Mouse (Mus musculus) CH12.LX (cell line): ENCODE results near the gene Bank1. TPM values are rescaled to one million over a fixed set of nuclear protein-coding genes. Genes with fewer than 3 reads are reported as not detected.

Experiments
- DNase-seq: peaks from one replicate; pipeline ENCODE4 v3.0.0-alpha.2; 2013; ENCODE audit errors: extremely low read depth
- H3K27ac ChIP-seq: 2 replicates; pipeline ENCODE4 v1.5.1; 2012; ENCODE audit warnings: low read depth, mild to moderate bottlenecking, control low read depth, moderate library complexity; ENCODE audit not compliant: insufficient read depth
- H3K27me3 ChIP-seq: replicated peaks from 2 replicates; pipeline ENCODE3; 2012; ENCODE audit warnings: inconsistent platforms
- H3K36me3 ChIP-seq, 2 experiments: replicated peaks in 1 of 2; 2 replicates each; pipeline versions ENCODE3 to v1.6.1; 2012; ENCODE audit warnings: inconsistent platforms in 1 of 2, low read length in 1 of 2, mild to moderate bottlenecking in 1 of 2, mixed read lengths in 1 of 2, moderate library complexity in 1 of 2; ENCODE audit not compliant: control insufficient read depth in 1 of 2, insufficient read depth in 1 of 2
- H3K4me1 ChIP-seq, 2 experiments: 2 replicates each; pipeline ENCODE4 v1.6.1; 2012; ENCODE audit warnings: inconsistent platforms in 1 of 2, moderate library complexity in 1 of 2; ENCODE audit not compliant: insufficient read depth in 2 of 2, control insufficient read depth in 1 of 2
- H3K4me2 ChIP-seq: 2 replicates; pipeline ENCODE4 v1.6.1; 2012; ENCODE audit warnings: low read depth, mild to moderate bottlenecking, control low read depth; ENCODE audit not compliant: poor library complexity, insufficient read depth, severe bottlenecking
- H3K4me3 ChIP-seq, 3 experiments: fragments of 150-350 bp in 1 of 3; sonication (generic) in 1 of 3; replicated peaks in 1 of 3; 2 replicates each; pipeline versions ENCODE3 to v1.5.1; 2011 to 2012; ENCODE audit warnings: low read depth in 2 of 3, low read length in 2 of 3, mild to moderate bottlenecking in 2 of 3, moderate library complexity in 2 of 3, control low read depth in 1 of 3, improper control_type of control experiment in 1 of 3, inconsistent platforms in 1 of 3, mixed read lengths in 1 of 3; ENCODE audit not compliant: poor library complexity in 1 of 3
- H3K79me2 ChIP-seq: replicated peaks from 2 replicates; pipeline ENCODE4 v1.6.1; 2012; ENCODE audit warnings: mild to moderate bottlenecking, moderate library complexity; ENCODE audit not compliant: control insufficient read depth, poor library complexity, insufficient read depth, severe bottlenecking; ENCODE audit errors: extremely low read depth
- H3K9ac ChIP-seq: 2 replicates; pipeline ENCODE4 v1.6.1; 2012; ENCODE audit warnings: low read depth, mild to moderate bottlenecking, control low read depth, moderate library complexity; ENCODE audit not compliant: insufficient read depth
- H3K9me3 ChIP-seq: replicated peaks from 2 replicates; pipeline ENCODE3; 2012; ENCODE audit warnings: low read length, inconsistent platforms, mixed read lengths
- CHD2 ChIP-seq: IDR thresholded peaks from 2 replicates; pipeline ENCODE4 v1.6.1; 2011; ENCODE audit warnings: low read length, improper control_type of control experiment
- CTCF ChIP-seq, 2 experiments: IDR thresholded peaks in 1 of 2; conservative IDR thresholded peaks in 1 of 2; 2 replicates each; pipeline ENCODE4 v1.5.1; 2011 to 2012; ENCODE audit warnings: low read depth in 2 of 2, low read length in 2 of 2, improper control_type of control experiment in 1 of 2, inconsistent platforms in 1 of 2, mild to moderate bottlenecking in 1 of 2, moderate library complexity in 1 of 2
- ELF1 ChIP-seq: IDR thresholded peaks from 2 replicates; pipeline ENCODE4 v1.6.1; 2014; ENCODE audit warnings: low read depth, mild to moderate bottlenecking, inconsistent platforms, low read length, improper control_type of control experiment
- ETS1 ChIP-seq: conservative IDR thresholded peaks from 2 replicates; pipeline ENCODE4 v1.6.1; 2012; ENCODE audit warnings: low read depth, mild to moderate bottlenecking, inconsistent platforms, low read length, improper control_type of control experiment, moderate library complexity
- MAFK ChIP-seq: IDR thresholded peaks from 2 replicates; pipeline ENCODE4 v1.6.1; 2011; ENCODE audit warnings: low read length, improper control_type of control experiment; ENCODE audit not compliant: insufficient replicate concordance
- MAX ChIP-seq: IDR thresholded peaks from 2 replicates; pipeline ENCODE4 v1.6.1; 2011; ENCODE audit warnings: low read length, improper control_type of control experiment
- MEF2A ChIP-seq: IDR thresholded peaks from 2 replicates; pipeline ENCODE4 v1.6.1; 2014; ENCODE audit warnings: low read depth, mild to moderate bottlenecking, inconsistent platforms, low read length, improper control_type of control experiment, borderline replicate concordance
- SIN3A ChIP-seq: IDR thresholded peaks from 2 replicates; pipeline ENCODE4 v1.6.1; 2012; ENCODE audit warnings: low read length, improper control_type of control experiment, inconsistent platforms
- SMC3 ChIP-seq: IDR thresholded peaks from 2 replicates; pipeline ENCODE4 v1.6.1; 2011; ENCODE audit warnings: low read depth, low read length, improper control_type of control experiment
- ZC3H11A ChIP-seq: IDR thresholded peaks from 2 replicates; pipeline ENCODE4 v1.6.1; 2012; ENCODE audit warnings: low read depth, mild to moderate bottlenecking, inconsistent platforms, low read length, improper control_type of control experiment
- ZKSCAN1 ChIP-seq: IDR thresholded peaks from 2 replicates; pipeline ENCODE4 v1.6.1; 2012; ENCODE audit warnings: low read depth, inconsistent platforms, low read length, improper control_type of control experiment, borderline replicate concordance
- ZMIZ1 ChIP-seq: IDR thresholded peaks from 2 replicates; pipeline ENCODE4 v1.6.1; 2012; ENCODE audit warnings: low read depth, mild to moderate bottlenecking, inconsistent platforms, low read length, improper control_type of control experiment
- dilution Hi-C: fragments of 300-500 bp; cut with MboI; formaldehyde crosslinking; loops from 2 replicates; pipeline ENCODE4 v1.14.3; 2020; ENCODE audit warnings: low sequenced_read_pairs; ENCODE audit not compliant: extremely low pct_unique_long_range_greater_than_20kb, extremely low pct_ligation_motif_present
- in situ Hi-C: fragments of 300-500 bp; cut with MboI; formaldehyde crosslinking; loops from 3 replicates; pipeline ENCODE4 v1.14.3; 2019; ENCODE audit warnings: low sequenced_read_pairs, low pct_ligation_motif_present, low pct_unique_long_range_greater_than_20kb, mixed read lengths
- polyA plus RNA-seq: library from polyadenylated mRNA; unstranded; fragments of >175 nt; gene quantifications from 2 replicates; pipeline ENCODE4 v1.2.1, GENCODE M21; 2012; ENCODE audit warnings: low read depth; ENCODE audit not compliant: insufficient read length
- total RNA-seq, 2 experiments: library from RNA; depleted of rRNA; stranded (reverse); fragments of 300-350 nt in 1 of 2; fragments of >200 nt in 1 of 2; gene quantifications; 2 replicates each; pipeline ENCODE4 v1.2.3; 2012 to 2014

Gene Bank1
- total and polyA plus RNA-seq, 3 experiments, result 13.1 to 36.2 (median 27.3) TPM

- in situ Hi-C loops, result no loop called here
- Histone ChIP-seq H3K4me2 (no peak overlapping the region), H3K36me3 (no peaks in the 10 kb centered on the region), H3K9me3 (no peaks in the 10 kb centered on the region), H3K9ac (no peak overlapping the region), H3K27ac (no peak overlapping the region), H3K4me1 (no peaks in the 10 kb centered on the region), H3K4me3 (no peak overlapping the region), H3K27me3 (no peaks in the 10 kb centered on the region), H3K79me2 (no peaks in the 10 kb centered on the region)
- dilution Hi-C loops, result no loop called here
- no peak for DNase-seq
- TF ChIP-seq ELF1 (no peak), ZMIZ1 (no peak), MAX (no peak), ETS1 (no peak), ZC3H11A (no peak), CTCF (conservative IDR thresholded peaks at IDR 0.05 in 1 of 2, IDR thresholded peaks at IDR 0.05 in 1 of 2; ENCODE audit: low read depth in 2 of 2, low read length in 2 of 2) (no peak), ZKSCAN1 (no peak), SMC3 (no peak), CHD2 (no peak), MAFK (no peak)
Measured at GRCm38 (mm10) chr3:136035784-136036183, 290.1 kb downstream of the Bank1 start.

- dilution Hi-C loops, result no loop called here
Measured at GRCm38 (mm10) chr3:136024876-136025275, 301.0 kb downstream of the Bank1 start.

GRCm38 (mm10) chr3:136017517-136017916, 308.3 kb downstream of the Bank1 start:
- Histone ChIP-seq H3K79me2 (no peaks in the 10 kb centered on the region), H3K4me2 (no peak overlapping the region), H3K27me3 (no peaks in the 10 kb centered on the region), H3K36me3 (no peaks in the 10 kb centered on the region), H3K4me3 (no peak overlapping the region), H3K27ac (no peak overlapping the region), H3K4me1 (peaks cover 0 to 3% of the 10 kb centered on the region in 2 experiments; a peak in 1 of 4 replicates), H3K9ac (no peak overlapping the region), H3K9me3 (no peaks in the 10 kb centered on the region)
- in situ Hi-C loops, result no loop called here
- TF ChIP-seq SIN3A (no peak), CTCF (conservative IDR thresholded peaks at IDR 0.05 in 1 of 2, IDR thresholded peaks at IDR 0.05 in 1 of 2; ENCODE audit: low read depth in 2 of 2, low read length in 2 of 2) (no peak), MAFK (peak; percentile 84)
- dilution Hi-C loops, result no loop called here
- no peak for DNase-seq

More at GRCm38 (mm10) chr3:136024876-136025275, 301.0 kb downstream of the Bank1 start:
- Histone ChIP-seq H3K9ac (no peak overlapping the region), H3K27me3 (no peaks in the 10 kb centered on the region), H3K27ac (no peak overlapping the region), H3K36me3 (no peaks in the 10 kb centered on the region), H3K4me1 (no peaks in the 10 kb centered on the region), H3K4me3 (no peak overlapping the region), H3K4me2 (no peak overlapping the region), H3K79me2 (no peaks in the 10 kb centered on the region), H3K9me3 (no peaks in the 10 kb centered on the region)
- in situ Hi-C loops, result no loop called here
- TF ChIP-seq MEF2A (no peak), SMC3 (no peak)
- DNase-seq, result no peak
